Mouse (Mus musculus): ENCODE results near the gene Ms4a8a.

Gene Ms4a8a

DNA sequence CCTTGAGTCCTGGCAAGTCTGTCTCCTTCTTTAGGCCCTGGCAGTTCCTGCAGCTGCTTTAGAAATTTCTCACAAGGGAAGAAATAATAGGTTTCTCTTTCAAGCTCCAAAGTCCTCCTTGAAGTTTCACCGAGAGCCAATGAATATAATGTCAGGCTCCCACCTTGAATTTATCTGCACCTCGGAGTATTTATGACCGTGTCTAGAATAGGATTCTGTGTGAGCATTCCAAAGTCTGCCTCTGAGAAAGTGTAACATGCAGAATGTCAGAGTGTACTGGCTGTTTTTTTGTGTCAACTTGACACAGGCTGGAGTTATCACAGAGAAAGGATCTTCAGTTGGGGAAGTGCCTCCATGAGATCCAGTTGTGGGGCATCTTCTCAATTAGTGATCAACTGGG lies 63.0 kb downstream of the Ms4a8a start, which contains the start of gene Ms4a18:
TSS of gene Ms4a18 (minus strand) at position 141 of the 400 bp plus-strand sequence.
- DNase-seq (ENCODE audit: low read depth, low spot score) = no peak
